Mouse (Mus musculus) granulocyte monocyte progenitor cell, adult 5-6 weeks (primary cell): ENCODE measurements at regions not wholly inside any gene's neighbourhood (a gene's known extent, or its start where the extent isn't known, plus 50 kb on each side); places are given as distances from the start of the nearest gene placed in this dataset.

Experiments used
- ATAC-seq: replicated peaks from 2 replicates; pipeline ENCODE4 v1.8.0; 2016; ENCODE audit warnings: mild to moderate bottlenecking, moderate TSS enrichment, inconsistent platforms; ENCODE audit not compliant: poor library complexity, severe bottlenecking

DNA sequence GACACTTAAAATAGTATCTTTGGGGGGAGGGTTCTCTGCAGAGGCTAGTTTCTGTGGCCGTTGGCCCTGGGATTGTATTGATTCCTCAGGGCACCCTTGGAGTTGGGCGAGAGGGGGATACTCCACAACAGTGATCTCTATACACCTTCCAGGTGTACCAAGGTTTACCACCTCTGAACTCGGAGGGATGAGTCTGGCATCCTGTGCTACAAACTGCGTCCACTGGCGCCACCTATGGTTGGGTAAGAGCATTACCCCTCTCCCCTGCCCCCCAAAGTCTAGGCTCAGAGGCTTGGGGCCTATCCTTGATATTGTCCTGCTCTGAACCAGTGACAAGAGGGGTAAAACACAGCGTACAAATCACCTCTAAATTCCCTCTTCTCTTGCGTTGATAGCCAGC, 62.2 kb downstream of the Gm17728 start:
- ATAC-seq, result no peak

- ATAC-seq, result no peak
These were observed 62.7 kb downstream of the Gm17728 start for GRCm38 (mm10) chr17:9484566-9484965.

DNA sequence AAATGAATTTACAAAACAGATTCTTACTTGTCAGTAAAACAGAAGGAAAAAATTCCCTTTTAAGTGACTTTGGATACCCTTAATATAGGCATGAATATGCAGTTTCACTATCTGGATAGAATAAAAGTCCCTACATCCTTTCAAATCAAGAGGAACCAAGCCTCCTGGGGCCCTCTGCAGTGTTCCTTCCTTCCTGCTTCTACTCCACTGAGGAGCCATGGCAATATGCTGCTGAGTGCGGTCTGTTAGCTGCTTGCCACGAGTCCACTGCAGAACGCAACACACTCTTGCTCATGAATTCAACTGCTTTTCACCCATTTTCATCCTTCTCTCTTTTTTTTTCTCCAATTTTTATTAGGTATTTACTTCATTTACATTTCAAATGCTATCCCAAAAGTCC, 107.5 kb downstream of the Gm17728 start:
- no peak for ATAC-seq

DNA sequence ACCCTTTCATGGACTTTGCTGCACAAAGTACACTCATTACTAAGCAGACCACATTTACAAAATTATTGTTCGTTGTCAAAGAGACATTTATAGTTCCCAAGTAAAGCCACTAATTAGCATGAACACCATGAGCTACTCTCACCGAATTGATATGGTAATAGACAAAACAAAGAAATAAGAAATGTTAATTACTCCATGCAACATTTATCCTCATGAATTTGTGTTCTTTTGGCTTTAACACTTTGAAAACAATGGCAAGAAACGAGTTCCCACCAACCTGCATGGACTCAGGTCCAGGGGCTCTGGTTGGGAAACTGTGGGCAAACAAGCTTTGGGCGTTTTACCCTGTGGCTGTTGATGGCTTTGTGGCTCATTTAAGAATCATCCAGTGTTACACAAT, 114.2 kb downstream of the Gm17728 start:
- ATAC-seq, result no peak

DNA sequence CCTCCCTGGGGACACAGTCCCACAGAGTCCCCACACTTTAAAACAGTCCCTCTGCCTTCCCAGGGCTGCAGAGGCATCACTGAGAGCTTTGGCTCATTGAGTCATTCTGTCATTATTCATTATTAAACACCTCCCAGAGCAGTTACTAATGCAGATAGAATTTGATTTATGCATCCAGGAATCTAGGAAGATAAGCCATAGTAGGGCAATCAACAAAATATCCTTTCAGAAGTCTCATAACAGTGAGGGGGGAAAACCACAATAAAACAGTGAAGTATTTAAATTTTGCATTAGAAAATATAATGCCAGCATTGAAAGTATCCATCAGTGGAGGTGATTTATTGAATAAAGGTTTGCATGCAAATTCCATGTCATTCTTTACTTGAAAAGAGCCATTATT, 116.5 kb downstream of the Gm17728 start:
- ATAC-seq, result no peak

DNA sequence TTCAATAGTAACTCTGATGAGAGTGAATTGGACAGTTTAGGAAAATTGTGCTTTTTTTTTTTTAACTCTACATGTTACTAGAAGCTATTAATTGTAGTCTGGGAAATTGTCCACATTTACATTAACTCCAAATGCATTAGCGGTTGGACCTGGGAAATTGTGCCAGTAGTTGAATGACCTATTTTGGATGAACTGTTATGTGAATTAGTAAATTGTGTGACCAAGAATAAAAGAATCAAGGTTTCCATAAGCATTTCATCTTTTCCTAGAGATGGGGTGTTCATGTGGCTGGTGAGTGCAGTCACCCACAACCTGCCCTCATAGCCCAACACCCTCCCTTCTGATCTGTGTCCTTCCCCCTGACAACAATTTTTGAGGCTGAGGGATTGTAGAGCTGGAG, 118.3 kb downstream of the Gm17728 start:
- no peak for ATAC-seq

DNA sequence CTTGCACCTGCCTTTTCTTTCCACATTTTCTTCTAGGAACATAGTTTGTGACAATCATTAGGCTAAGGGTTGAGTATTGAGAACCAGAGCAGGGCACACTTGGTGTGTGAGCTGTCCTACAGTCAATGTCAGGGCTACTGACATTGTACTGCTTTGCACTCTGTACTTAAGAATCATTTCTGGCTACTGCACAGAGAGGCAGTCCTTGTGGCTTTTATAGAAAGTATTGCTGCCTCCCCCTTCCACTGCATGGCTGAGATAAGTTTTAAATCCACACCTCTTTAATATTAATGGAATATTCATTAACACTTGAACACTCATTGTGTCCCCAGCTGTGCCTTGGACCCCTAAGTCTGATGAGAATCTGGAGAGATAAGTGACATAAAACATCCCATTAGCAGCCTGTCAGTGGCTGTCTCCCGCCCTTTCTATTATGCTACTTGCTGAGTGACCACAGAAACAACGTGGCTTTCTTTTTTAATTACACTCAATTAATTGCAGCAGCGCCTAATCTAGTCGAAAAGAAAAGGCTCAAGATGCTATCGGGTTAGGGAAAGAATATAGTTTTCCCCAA, 121.5 kb downstream of the Gm17728 start:
- ATAC-seq, result no peak

DNA sequence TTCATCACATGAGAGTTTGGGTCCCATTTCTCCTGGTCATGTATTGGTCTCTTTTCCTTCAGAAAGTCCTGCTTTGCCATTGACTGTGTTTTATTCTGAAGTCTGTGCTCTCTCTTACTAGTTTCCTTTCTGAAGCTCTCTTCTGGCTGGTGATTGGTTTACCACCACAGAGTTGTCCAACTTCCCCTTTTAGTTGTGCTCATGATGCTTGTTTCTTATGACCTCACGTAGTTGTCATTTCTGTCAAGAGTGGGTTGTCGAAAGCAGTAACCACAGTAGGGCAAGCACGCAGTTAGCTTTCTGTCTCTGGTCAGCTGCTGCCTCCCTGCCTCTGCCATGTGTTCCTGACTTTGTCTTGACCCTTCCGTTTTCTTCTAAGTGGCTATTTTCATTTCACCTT, 112.0 kb downstream of the Pabpc6 start:
- ATAC-seq, result peak; percentile 33

- ATAC-seq, result no peak
These were observed 102.7 kb downstream of the Pabpc6 start for GRCm38 (mm10) chr17:9566846-9567245.

DNA sequence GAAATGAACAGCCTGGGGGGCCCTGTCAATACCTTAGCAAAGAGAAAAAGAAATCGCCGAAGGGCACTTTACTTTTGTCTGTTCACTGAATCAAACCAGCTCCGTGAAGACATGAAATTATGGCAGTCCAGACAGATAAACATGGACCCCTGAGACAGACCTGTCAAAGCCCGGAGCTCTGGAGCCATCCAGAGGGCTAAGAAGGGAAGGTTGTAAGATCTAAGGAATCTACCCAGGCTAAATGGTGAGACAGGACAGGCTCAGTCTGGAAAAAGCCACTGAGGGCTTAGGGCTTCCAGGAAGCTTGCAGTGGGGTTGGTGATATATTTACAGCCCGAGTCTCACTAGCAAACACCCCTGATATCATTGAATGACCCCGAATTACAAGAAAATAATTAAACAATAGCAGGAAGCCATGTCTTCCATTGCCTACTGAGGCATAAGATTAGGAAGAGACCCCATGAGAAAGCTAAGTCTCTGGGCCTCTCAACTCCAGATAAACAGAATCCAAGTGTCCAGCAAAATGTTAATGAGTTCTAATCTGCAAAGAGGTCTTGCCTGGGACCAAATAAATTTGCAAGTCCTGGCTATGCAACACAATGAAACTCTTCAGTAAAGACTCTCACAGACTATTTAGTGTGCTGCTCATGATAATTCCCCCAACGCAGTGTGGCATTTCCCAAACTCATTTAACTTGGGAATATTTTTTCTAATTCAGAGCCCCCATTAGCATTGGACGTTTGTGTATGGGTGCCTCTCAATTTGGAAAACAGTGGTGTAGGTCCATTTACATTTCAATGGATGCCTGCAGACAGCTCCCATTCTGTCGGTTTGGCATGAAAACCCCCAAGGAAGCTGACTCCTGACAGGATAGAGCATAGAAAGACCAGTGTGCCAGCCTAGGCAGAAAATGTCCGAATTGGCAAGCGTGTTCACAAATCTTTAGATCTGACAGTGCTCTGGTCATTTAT, 89.8 kb downstream of the Pabpc6 start:
- no peak for ATAC-seq

GRCm38 (mm10) chr17:9598131-9598530, 71.4 kb downstream of the Pabpc6 start:
- no peak for ATAC-seq

DNA sequence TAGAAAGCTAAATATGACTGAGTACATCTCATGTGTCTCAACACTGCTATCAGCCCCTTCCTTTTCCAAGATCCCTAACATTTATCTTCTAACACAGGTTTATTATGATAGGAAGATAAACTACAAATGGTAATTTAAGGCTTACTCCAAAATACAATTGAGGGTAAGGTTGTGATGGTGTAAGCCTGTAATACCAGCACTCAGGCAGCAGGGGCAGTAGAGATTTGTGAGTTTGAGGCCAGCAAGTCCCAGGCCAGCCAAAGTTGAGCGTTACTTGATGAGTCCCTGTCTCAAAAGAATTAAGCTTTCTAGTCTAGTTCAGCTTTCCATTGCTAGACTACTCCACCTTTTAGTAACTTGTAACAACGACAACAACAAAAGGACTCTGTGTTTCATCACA, 69.1 kb downstream of the Pabpc6 start:
- no peak for ATAC-seq
